Mouse (Mus musculus): ENCODE data around the gene Gm20696.

The Gm20696 gene

GRCm38 (mm10) chr6:99439214-99439877, 227.3 kb downstream of the Gm20696 start:
- DNase-seq (ENCODE audit: low spot score): no peak

- no peak for DNase-seq (ENCODE audit: low spot score)
Measured at GRCm38 (mm10) chr6:99436371-99436770, 230.2 kb downstream of the Gm20696 start.

GRCm38 (mm10) chr6:99435140-99435539, 231.5 kb downstream of the Gm20696 start:
- DNase-seq (ENCODE audit: low spot score): no peak

- DNase-seq (ENCODE audit: low spot score): no peak
Measured at GRCm38 (mm10) chr6:99433006-99433405, 233.6 kb downstream of the Gm20696 start.

GRCm38 (mm10) chr6:99431941-99432340, 234.7 kb downstream of the Gm20696 start:
- no peak for DNase-seq (ENCODE audit: low spot score)

GRCm38 (mm10) chr6:99430560-99430959, 236.0 kb downstream of the Gm20696 start:
- DNase-seq (ENCODE audit: low spot score): no peak

- DNase-seq (ENCODE audit: low spot score): no peak
Measured at GRCm38 (mm10) chr6:99429378-99430131, 237.0 kb downstream of the Gm20696 start.

- DNase-seq (ENCODE audit: low spot score): no peak
Measured at GRCm38 (mm10) chr6:99428961-99429360, 237.6 kb downstream of the Gm20696 start.

GRCm38 (mm10) chr6:99427301-99427700, 239.3 kb downstream of the Gm20696 start:
- DNase-seq (ENCODE audit: low spot score): no peak

- DNase-seq (ENCODE audit: low spot score): no peak
Measured at GRCm38 (mm10) chr6:99425044-99425443, 241.6 kb downstream of the Gm20696 start.

GRCm38 (mm10) chr6:99420666-99421065, 245.9 kb downstream of the Gm20696 start:
- DNase-seq (ENCODE audit: low spot score): no peak

GRCm38 (mm10) chr6:99412598-99412997, 254.0 kb downstream of the Gm20696 start:
- DNase-seq (ENCODE audit: low spot score): no peak

GRCm38 (mm10) chr6:99409602-99410001, 257.0 kb downstream of the Gm20696 start:
- DNase-seq (ENCODE audit: low spot score): no peak

GRCm38 (mm10) chr6:99408880-99409279, 257.7 kb downstream of the Gm20696 start:
- no peak for DNase-seq (ENCODE audit: low spot score)

- DNase-seq (ENCODE audit: low spot score): no peak
Measured at GRCm38 (mm10) chr6:99403755-99404390, 262.7 kb downstream of the Gm20696 start.

GRCm38 (mm10) chr6:99402941-99403340, 263.7 kb downstream of the Gm20696 start:
- DNase-seq (ENCODE audit: low spot score): no peak

GRCm38 (mm10) chr6:99402370-99402769, 264.2 kb downstream of the Gm20696 start:
- no peak for DNase-seq (ENCODE audit: low spot score)

- no peak for DNase-seq (ENCODE audit: low spot score)
Measured at GRCm38 (mm10) chr6:99401801-99402200, 264.8 kb downstream of the Gm20696 start.

- DNase-seq (ENCODE audit: low spot score): no peak
Measured at GRCm38 (mm10) chr6:99401211-99401610, 265.4 kb downstream of the Gm20696 start.

- no peak for DNase-seq (ENCODE audit: low spot score)
Measured at GRCm38 (mm10) chr6:99395745-99396144, 270.9 kb downstream of the Gm20696 start.

GRCm38 (mm10) chr6:99394801-99395200, 271.8 kb downstream of the Gm20696 start:
- DNase-seq (ENCODE audit: low spot score): no peak

- no peak for DNase-seq (ENCODE audit: low spot score)
Measured at GRCm38 (mm10) chr6:99392484-99392883, 274.1 kb downstream of the Gm20696 start.

Data from testis, postnatal 10 days (tissue).